Mouse (Mus musculus): ENCODE data around the gene Tmsb15b2. TPM values are rescaled to one million over a fixed set of nuclear protein-coding genes. Genes with fewer than 3 reads are reported as not detected.

Gene Tmsb15b2
- total RNA-seq, 2 experiments from 2014 or later = 36.1 to 53.7 TPM

Other genes starting within 250 kb of the Tmsb15b2 start
- 100 to 1,000 TPM; 467 to 472 TPM for gene Morf4l2, start 231.8 kb downstream of the Tmsb15b2 start, total RNA-seq (2021)
- under 1 TPM in 1 of 2 experiments, not detected in 1; 0.39 TPM for gene Glra4, start 195.4 kb downstream of the Tmsb15b2 start, total RNA-seq (2021)
- 100 to 1,000 TPM; 102 to 115 TPM for gene Plp1, start 152.8 kb downstream of the Tmsb15b2 start, total RNA-seq (2021)
- gene Rab9b, start 106.7 kb downstream of the Tmsb15b2 start, total RNA-seq (2021) = 10 to 100 TPM; 22.7 to 33.9 TPM
- gene H2bfm, start 48.2 kb downstream of the Tmsb15b2 start, total RNA-seq (2021) = not detected
- gene Tmsb15l, start 1.4 kb upstream of the Tmsb15b2 start, total RNA-seq (2021) = 1 to 10 TPM; 3.3 to 3.9 TPM
- gene Tmsb15b1, start 1.4 kb upstream of the Tmsb15b2 start, total RNA-seq (2021) = 10 to 100 TPM in 1 of 2 experiments, 1 to 10 TPM in 1; 8.2 to 21.9 TPM
- 100 to 1,000 TPM; 267 to 274 TPM for gene Zcchc18, start 17.7 kb upstream of the Tmsb15b2 start, total RNA-seq (2021)
- gene Slc25a53, start 62.8 kb upstream of the Tmsb15b2 start, total RNA-seq (2021) = 10 to 100 TPM; 21.0 to 31.6 TPM
- 10 to 100 TPM; 11.4 to 12.3 TPM for gene Fam199x, start 74.1 kb upstream of the Tmsb15b2 start, total RNA-seq (2021)
- gene Esx1, start 146.6 kb upstream of the Tmsb15b2 start, total RNA-seq (2021) = not detected